Mouse (Mus musculus) cerebellum, postnatal 14 days (tissue): ENCODE measurements around the gene Ctsg.
"Not testable (repeated sequence)": the region's sequence is repeated elsewhere in the genome, so short reads cannot be mapped to it uniquely, and the experiment has no call there.

Experiments
- DNase-seq, 2 experiments: peaks; one replicate each; pipeline ENCODE4 v3.0.0; 2021; ENCODE audit warnings: mixed read lengths in 2 of 2

Ctsg gene

DNA sequence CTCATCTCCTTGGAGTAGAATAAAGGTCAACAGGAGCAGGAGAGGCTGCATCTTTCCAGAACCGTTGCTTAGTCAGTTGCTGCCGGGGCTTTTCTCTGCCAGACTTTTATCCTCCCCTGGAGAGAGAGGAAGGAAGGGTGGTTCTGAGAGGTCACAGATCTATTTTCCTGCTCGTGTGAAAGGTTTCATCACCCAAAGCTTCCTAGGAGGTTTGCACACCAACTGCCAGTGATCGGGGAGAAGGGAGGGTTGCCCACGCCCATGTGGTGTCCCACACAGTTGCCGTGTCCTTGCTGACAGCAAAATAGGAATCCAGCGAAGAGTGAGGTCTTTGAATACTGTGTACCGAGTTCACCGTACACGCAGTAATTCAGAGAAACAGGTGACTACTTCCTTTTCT lies at the start of gene Ctsg:
Gene Ctsg (minus strand): TSS at position 189 of the 400 bp plus-strand sequence.
- DNase-seq = no peak

DNA sequence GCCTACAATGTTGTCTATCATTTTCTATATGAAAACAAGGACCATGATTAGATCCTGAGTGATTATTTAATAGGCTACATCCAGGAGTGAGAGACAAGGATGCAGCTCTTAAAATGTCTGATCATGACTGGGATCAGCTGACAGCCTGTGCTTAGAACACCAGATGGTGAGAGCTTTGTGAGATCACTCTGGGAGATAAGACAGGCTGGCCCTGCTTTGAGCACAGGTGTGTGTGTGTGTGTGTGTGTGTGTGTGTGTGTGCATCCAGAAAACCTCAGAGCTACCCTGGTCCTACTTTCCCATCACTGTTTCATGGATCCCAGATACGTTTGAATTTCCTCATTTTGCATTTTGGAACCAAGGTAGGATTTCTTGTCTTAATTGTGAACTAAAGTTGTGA lies 31.3 kb upstream of the Ctsg start:
- peak; percentile 24 to 43 for DNase-seq

DNA sequence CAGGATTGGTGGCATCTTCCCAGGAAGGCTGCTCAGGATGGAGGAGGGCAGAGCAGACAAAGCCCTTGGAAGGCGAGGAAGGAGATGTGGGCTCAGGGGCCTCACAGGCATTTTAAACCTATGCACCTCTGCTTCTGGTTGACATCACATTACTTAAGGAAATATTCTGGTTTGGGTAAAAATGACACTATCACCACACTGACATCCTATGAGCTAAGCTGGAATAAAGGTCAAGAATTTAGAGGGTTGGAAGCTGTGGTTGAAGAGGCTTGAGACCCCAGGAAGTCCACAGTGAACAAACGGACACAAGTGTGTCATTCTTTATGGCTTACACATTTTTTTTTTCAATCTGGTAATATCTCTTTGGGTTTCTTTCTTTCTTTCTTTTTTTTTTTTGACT lies 30.1 kb upstream of the Ctsg start, which contains the start of gene Gzmd:
Gene Gzmd (minus strand): TSS at position 101 of the 400 bp plus-strand sequence.
- DNase-seq = not testable (repeated sequence)

DNA sequence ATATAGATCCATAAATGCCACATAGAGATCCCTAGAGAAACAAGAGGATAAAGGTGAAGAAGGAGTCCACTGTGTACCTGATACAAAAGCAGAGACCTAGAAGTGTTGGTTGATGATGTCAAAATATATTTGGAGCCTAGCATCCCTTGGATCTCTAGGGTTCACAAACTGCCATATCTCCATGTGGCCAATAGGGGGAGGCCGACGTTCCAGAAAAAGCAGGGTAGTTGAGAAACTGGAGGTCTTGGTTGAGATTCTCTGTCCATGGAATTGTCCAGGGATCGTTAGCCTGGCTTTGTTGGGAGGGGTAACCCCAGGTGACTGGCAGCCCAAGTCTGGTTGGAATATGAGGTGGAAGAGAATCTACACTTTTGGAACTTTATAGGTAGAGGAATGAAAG lies 26.0 kb upstream of the Ctsg start:
- no peak for DNase-seq

DNA sequence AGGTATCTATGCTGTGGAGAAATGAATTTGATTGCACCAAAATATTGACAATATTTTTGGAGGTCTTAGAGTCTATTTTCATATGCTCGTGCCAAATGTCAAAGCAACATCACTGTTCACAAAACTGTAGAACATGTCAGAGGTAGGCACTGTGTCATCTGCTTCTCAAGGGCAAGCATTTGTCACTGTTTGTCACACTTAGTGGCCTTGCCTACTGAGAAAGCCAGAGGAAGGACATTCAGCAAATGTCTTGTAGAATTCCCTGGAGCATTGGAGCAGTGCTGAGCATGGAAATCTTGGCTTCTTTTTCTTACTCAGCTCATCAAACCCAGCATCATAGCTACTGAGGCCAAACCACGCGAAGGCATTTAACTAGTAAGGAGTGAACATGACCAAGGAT lies 21.1 kb upstream of the Ctsg start:
- no peak for DNase-seq

DNA sequence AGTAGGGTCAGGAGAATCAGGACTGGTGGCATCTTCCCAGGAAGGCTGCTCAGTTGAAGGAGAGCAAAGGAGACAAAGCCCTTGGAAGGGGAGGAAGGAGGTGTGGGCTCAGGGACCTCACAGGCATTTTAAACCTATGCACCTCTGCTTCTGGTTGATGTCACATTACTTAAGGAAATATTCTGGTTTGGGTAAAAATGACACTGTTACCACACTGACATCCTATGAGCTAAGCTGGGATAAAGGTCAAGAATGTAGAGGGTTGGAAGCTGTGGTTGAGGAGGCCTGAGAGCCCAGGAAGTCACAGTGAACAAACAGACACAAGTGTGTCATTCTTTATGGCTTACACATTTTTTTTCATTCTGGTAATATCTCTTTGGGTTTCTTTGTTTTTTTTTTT lies 18.2 kb upstream of the Ctsg start, which contains the start of gene Gzme:
Gene Gzme (minus strand): TSS at position 101 of the 400 bp plus-strand sequence.
- no peak for DNase-seq

DNA sequence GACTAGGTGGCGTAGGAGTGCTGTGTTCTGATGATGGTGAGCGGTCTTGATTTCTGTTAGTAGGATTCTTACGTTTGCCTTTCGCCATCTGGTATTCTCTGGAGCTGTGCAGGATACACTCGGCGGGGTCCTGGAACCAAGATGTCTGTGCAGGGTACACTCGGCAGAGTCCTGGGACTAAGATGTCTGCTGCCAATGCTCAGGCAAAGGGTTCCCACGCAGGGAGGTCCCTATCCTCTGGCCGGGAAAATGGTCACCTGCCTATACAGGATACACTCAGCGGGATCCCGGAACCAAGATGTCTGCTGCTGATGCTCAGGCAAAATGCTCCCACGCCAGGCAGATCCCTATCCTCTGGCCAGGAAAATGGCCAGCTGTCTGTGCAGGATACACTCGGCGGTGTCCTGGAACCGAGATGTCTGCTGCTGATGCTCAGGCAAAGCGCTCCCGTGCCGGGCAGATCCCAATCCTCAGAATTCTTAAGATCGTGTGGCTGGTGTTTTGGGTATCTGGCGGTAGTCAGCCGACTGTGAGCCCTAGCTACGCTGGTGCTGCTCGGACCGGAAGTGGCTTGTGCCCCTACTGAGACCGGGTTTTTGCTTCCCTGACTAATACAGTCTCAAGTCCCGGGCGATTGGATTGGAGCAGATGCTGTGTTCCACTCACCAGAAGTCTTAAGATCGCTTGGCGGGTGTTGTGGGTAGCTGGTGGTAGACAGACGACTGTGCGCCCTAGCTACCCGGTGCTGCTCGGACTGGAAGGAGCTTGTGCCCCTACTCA lies 13.3 kb upstream of the Ctsg start:
- not testable (repeated sequence) for DNase-seq

DNA sequence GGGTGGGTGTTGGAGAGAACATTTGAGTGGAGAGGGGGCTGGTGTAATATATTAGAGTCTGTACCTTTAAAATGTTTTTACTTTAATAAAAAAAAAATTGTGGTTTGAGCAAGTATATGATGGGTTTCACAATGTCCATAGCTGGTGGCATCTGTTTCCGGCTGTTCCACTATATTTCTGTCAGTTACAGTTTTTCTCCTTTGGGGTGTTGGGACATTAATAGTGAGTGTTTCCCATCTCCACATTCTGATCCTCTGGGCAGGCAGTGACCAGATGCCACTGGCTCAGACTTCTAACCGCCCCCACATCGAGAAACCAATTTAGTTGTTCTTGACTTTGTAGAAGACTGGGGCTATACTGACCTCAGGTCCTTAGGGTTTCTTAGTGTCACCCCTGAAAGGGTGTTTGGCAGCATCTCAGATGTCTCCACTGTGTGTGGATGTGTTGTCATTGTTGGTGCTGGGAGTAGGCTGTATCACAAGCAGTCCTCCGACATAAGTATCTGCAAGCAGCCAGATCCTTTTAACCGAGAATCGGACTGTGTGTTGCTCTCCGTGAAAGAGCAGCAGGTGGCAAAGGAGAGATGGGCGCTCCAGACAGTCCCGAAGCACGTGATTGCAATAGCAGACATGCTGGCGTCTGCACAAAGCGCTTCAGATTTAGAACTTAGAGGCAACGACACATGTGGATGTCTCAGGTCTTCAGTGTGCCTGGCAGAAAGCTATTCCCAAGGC lies 3.2 kb upstream of the Ctsg start:
- DNase-seq = no peak

DNA sequence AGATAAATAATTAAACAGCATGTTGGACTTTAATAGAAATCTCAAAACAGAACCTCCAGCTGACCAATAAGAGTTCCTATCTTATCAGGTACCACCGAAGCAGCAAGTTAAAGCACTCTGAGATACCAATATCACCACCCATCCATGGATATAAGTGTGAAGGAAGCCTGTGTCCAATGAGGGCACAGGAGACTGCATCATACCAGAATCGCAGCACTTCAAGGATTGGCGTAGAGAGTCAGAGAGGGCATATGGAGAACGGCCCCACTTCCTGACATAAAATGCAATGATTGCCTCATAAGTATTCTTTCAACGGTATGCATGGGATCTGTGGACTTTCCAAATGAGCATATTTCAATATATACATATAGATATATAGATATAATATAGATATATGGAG lies 2.6 kb upstream of the Ctsg start:
- no peak for DNase-seq

DNA sequence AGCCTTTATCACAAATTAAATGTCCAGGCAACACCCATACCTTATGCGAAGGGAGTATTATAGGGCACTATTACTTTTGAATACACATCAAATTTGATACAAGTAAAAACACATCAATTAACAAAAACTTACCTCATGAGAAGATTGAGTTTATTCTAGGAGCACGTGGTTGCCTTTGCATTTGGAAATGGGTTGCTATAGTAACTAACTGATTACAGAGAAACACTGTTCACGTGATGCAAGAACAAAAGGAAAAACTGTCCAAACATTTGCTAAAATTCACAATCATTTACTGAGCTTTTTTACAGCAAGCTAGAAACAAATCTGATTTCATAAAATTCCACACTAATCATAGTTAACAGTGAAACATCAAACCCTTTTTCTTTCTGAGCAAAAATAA lies 1.1 kb upstream of the Ctsg start:
- DNase-seq = no peak

DNA sequence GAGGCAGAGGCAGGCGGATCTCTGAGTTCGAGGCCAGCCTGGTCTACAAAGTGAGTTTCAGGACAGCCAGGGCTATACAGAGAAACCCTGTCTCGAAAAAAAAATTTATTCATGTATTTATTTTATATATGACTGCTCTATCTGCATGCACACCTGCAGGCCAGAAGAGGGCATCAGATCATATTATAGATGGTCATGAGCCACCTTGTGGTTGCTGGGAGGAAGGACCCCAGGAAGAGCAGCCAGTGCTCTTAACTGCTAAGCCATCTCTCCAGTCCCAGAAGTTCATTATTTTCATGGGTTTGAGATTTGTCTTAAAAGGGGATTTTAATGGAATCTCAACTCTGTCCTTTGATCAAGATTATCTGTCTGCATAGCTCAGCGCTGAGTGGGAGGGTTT lies 3.4 kb downstream of the Ctsg start:
- DNase-seq = peak; percentile 29 to 34

DNA sequence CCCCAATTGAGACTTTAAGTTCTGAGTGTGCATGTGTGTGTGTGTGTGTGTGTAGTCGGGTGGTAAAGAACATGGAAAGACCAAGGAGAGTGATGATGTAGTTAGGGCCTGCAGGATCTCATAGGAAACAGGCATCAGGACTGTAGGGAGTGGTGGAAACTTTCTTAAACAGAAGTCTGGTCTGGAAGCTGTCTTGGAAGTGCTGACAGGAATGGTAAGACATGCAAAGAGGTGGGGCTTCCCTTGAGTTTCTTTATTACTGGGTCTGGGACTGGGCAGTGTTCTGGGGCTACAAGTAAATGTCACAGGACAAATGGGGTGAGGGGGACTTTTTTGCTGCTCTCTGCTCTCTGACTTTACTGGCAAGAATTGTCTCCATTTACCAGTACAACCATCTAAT lies 4.8 kb downstream of the Ctsg start:
- no peak for DNase-seq

DNA sequence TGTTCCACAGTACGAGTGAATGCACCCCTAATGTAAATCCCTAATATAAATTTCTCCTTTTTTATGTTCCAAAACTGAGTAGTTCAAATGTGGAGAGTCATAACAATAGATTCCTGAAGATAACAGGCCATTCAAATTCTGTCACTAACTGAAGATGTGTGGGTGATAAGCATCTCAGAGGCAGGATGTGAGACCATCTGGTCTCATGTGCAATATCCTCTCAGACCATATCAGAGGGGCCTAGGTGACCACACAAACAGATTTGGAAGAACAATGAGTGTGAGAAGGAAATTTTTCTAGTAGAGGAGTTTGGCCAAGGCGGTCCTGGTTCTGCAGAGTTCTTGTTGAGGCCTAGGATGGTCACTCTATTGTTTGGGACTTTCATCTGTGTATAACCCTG lies 9.0 kb downstream of the Ctsg start:
- no peak for DNase-seq

DNA sequence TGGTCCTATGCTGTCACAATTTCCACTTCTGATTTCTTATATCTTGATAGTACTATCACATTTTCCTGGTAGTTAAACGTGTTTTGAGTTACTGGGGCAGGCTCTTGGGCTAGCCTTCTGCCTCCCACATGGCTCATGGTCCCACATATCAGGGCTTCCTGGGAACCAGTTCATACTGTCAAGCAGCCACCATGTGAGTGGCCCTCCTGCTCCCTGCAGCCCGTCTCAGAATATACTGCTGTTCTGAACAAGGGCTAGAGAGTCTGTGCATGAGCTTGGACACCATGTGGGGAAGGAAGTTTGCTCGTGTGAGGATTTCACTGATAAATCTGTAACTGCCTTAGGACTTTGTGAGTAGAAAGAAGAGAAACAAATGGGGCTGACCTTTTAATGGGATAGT lies 15.7 kb downstream of the Ctsg start:
- DNase-seq = no peak

DNA sequence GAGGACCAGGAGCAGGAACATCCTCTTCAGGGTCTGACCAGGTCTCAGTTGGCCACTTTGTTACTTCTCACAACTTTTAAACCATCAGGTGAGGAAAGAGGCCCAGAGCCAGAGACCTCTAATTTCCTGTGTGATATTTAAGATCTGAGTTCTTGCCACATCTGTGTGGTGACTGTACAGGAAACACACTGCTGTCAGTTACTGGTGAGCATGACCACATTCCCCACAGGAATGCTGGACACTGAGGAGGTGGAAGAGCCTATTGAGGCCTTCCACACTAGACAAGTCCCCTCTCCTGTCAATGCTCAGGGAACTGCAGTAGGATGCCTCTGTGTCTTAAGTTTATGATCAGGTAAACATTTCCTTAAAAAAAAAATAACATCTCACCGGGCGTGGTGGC lies 17.2 kb downstream of the Ctsg start, which contains the start of gene Mcpt8:
Gene Mcpt8 (minus strand): TSS at position 107 of the 400 bp plus-strand sequence.
- DNase-seq = no peak

DNA sequence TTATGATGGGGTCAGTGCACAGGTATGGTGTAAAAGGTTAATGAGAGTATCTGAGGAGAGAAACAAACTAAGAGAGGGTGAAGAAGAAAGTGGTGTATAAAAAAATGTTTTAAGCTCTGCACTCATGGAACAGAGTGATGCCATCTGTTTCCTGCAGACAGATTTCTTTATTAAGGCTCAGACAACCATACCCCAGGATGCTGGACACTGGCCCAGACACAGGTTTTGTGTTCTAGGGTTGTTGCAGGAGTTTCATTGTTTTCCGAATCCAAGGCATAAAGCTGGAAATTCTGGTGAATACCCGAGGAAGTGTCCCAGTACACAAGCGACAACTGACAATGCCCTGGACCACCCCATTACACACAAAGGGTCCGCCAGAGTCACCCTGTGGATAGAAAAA lies 20.4 kb downstream of the Ctsg start:
- peak; percentile 71 to 75 for DNase-seq

DNA sequence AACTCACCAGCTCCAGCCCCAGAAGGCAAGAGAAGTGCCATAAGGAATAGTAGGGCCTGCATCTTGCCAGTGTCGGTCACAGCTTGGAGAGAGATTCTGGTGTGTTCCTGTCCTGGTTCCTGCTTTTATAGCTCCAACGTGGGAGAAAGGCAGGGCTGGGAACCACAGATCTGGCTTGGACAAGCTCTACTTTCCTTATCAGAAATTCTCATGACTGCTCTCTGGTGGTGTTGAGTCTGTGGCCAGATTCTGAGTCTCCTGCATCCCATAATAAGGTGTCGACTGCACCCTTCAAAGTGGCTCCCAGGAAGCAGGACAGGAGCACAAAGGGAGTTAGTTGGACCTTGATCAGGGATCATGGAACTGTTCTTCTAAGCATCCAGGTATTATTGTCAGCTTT lies 40.2 kb downstream of the Ctsg start, which contains the start of gene Mcpt4:
Gene Mcpt4 (minus strand): TSS at position 101 of the 400 bp plus-strand sequence.
- not testable (repeated sequence) for DNase-seq

DNA sequence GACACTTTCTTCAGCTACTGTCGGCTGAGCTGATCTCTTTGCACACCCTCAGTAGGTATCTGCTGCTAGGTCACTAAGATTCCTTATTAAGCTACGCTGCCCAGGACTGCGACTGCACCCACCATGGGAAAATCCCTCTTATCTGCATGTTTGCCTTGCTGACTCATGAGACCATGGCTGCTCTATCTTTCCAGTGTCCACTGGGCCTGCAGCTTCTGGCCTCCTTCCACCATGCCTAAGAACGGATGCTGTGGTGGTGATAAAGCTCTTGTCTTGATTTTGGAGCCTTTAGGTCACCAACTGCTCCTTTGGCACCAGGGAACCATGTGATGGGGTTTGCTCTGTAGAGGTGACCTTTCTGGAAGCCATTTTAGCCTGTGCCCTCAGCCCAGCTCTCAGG lies 44.7 kb downstream of the Ctsg start:
- no peak for DNase-seq

DNA sequence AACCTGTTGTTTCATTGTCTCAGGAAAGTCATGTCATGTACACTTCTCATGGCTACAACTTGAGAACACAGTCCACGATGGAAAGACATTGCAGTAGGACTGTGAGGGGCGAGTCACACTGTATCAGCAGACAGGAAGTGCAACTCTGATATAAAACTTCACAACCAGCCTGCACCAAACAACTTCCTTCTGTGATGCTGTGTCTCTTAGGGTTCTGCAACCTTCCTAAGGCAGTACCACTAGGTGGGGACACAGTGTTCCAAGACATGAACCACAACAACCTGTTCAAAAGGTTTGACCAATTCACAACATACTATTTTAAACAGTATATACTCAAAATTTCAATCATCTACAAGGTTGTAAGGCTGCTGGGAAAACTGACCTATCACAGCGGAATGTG lies 47.0 kb downstream of the Ctsg start:
- no peak for DNase-seq
